Mouse (Mus musculus): ENCODE results near the gene Nxpe2. TPM values are rescaled to one million over a fixed set of nuclear protein-coding genes. Genes with fewer than 3 reads are reported as not detected.
"Not testable (repeated sequence)": the region's sequence is repeated elsewhere in the genome, so short reads cannot be mapped to it uniquely, and the experiment has no call there.

Nxpe2 gene
- polyA plus RNA-seq, 1 experiment from 2014 or later, result 2.1 TPM

DNA sequence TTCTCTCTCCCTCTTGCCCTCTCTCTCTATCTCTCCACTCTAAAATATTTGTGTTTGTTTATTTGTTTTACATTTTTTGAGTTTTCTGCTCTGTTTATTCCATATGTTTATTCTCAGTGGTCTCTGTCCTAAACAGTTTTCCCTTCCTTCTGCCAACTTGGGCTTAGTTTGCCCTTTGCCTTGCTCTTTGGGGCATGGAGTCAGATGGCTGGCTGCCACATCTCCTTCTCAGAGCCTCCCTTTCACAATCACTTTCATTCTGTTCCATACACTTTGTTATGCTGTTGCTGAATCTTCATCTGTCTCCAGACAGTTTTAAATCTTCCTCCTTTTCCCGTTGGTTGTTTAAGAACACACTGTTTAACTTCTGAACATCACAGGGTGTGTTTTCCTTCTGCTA lies 37.4 kb downstream of the Nxpe2 start:
- H3K9me3 ChIP-seq (replicated peaks; ENCODE audit: low read length), result no peaks in the 10 kb centered on the region
- H3K27me3 ChIP-seq (ENCODE audit: insufficient read depth, low read length), result no peaks in the 10 kb centered on the region
- no peak for TF ChIP-seq CTCF (IDR thresholded peaks at IDR 0.05; ENCODE audit: low read depth)
- no peak overlapping the region for H3K4me2 ChIP-seq (ENCODE audit: low read length)
- DNase-seq (ENCODE audit: low spot score), result no peak
- H3K27ac ChIP-seq, result no peak overlapping the region
- ATAC-seq (replicated peaks; ENCODE audit: low FRiP score, low read depth), result no peak
- H3K4me3 ChIP-seq (replicated peaks; ENCODE audit: low read depth, low read length), result no peak overlapping the region
- WGBS, result 68% methylated on average over 1 of the region's 1 CpGs
- H3K36me3 ChIP-seq (ENCODE audit: insufficient read depth, low read length), result no peaks in the 10 kb centered on the region
- H3K4me1 ChIP-seq (replicated peaks; ENCODE audit: insufficient read depth, low read length), result no peaks in the 10 kb centered on the region
- H3K9ac ChIP-seq (ENCODE audit: low read depth, low read length), result no peak overlapping the region

DNA sequence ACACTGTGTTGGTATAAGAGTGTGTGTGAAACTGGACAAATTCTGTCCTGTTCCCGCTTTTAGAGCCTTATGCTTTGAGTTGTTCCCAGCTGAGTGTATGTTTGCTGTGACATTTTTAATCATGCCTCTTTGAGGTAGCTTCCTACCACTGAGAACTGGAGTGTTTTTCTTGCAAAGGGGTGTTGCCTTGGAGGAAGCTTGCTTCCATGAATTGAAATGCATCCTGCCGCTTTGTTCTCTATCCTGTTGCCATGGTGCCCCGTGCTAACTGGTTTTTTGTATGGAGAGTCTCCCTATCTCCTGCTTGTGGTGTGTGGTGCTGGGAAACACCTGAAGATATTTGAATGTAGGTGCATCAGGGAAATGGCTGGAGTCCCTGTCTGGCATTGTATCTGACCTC lies 39.1 kb downstream of the Nxpe2 start:
- no peaks in the 10 kb centered on the region for H3K27me3 ChIP-seq (ENCODE audit: insufficient read depth, low read length)
- H3K4me2 ChIP-seq (ENCODE audit: low read length), result peak overlapping the region; percentile 21; the same call in 1 of the 2 replicates
- ATAC-seq (replicated peaks; ENCODE audit: low FRiP score, low read depth), result no peak
- H3K4me3 ChIP-seq (replicated peaks; ENCODE audit: low read depth, low read length), result no peak overlapping the region
- no peaks in the 10 kb centered on the region for H3K4me1 ChIP-seq (replicated peaks; ENCODE audit: insufficient read depth, low read length)
- no peak for TF ChIP-seq CTCF (IDR thresholded peaks at IDR 0.05; ENCODE audit: low read depth)
- no peak overlapping the region for H3K9ac ChIP-seq (ENCODE audit: low read depth, low read length)
- H3K27ac ChIP-seq, result peak overlapping the region; percentile 73
- 38% methylated on average over 3 of the region's 3 CpGs for WGBS
- DNase-seq (ENCODE audit: low spot score), result peak; percentile 39
- H3K9me3 ChIP-seq (replicated peaks; ENCODE audit: low read length), result no peaks in the 10 kb centered on the region
- H3K36me3 ChIP-seq (ENCODE audit: insufficient read depth, low read length), result no peaks in the 10 kb centered on the region

DNA sequence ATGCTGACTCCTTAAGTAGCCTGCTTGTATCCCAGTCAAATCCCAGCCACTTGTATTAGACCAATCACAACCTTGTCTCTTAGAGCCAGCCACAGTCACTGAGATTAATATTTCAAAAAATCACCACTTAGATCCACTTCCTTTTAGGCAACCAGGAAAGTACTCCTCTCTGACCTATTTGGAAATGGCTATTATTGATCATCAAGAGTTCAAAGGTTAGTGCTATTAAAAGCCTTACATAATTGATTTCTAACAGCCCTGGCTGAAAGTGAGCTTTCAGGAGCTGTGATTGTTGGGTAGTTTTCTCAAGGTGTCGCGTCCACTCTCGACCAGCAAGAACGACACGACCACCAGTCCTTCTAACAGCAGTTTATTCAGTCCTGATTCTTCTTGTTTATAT lies 42.0 kb downstream of the Nxpe2 start:
- 74% methylated on average over 5 of the region's 5 CpGs for WGBS
- ATAC-seq (replicated peaks; ENCODE audit: low FRiP score, low read depth) (no peak), DNase-seq (ENCODE audit: low spot score) (no peak)
- Histone ChIP-seq H3K36me3 (ENCODE audit: insufficient read depth, low read length) (no peaks in the 10 kb centered on the region), H3K9ac (ENCODE audit: low read depth, low read length) (no peak overlapping the region), H3K9me3 (replicated peaks; ENCODE audit: low read length) (no peaks in the 10 kb centered on the region), H3K27ac (no peak overlapping the region), H3K4me1 (replicated peaks; ENCODE audit: insufficient read depth, low read length) (no peaks in the 10 kb centered on the region), H3K27me3 (ENCODE audit: insufficient read depth, low read length) (no peaks in the 10 kb centered on the region), H3K4me2 (ENCODE audit: low read length) (no peak overlapping the region), H3K4me3 (replicated peaks; ENCODE audit: low read depth, low read length) (no peak overlapping the region)
- no peak for TF ChIP-seq CTCF (IDR thresholded peaks at IDR 0.05; ENCODE audit: low read depth)

DNA sequence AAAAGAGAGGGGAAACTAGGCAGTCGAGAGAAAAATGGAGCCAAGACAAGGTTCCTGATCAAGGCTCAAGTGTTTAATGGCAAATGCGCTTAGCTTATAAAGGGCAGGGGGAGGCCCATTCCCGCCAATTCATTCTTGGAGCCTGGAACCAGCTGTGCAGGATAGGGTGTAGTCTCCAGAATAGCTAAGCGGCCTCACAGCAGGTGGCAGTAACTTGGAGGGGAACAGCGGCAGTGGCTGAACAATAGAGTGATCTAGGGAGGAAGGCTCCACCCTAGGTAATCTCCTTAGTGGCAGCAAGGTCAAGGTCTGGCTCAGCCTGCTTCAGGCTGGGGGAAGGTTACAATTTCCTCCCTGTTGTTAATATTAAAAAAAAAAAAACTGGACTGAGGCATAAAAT lies 49.7 kb downstream of the Nxpe2 start:
- WGBS, result 51% methylated on average over 5 of the region's 5 CpGs
- DNase-seq (ENCODE audit: low spot score), result peak; percentile 14

DNA sequence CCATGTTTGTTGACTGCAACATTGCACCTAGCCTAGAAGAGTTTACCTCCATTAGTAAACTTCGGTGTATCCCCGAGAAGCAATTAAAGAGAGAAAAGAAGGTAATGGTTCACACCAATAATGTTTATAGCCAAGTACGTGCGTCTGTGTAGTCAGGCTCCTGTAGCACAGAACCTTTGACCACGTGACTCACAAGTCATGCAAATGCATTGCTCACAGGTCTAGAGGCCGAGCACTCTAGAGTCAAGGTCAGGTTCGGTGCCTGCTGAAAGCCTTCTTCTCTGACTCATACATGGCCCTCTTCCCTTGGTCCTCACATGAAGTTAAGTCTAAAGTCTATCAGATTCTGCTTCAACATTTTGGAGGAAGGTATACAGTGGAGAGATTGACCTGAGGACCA lies 54.3 kb downstream of the Nxpe2 start:
- Histone ChIP-seq H3K27me3 (ENCODE audit: insufficient read depth, low read length) (no peaks in the 10 kb centered on the region), H3K9me3 (replicated peaks; ENCODE audit: low read length) (no peaks in the 10 kb centered on the region), H3K4me2 (ENCODE audit: low read length) (no peak overlapping the region), H3K36me3 (ENCODE audit: insufficient read depth, low read length) (no peaks in the 10 kb centered on the region), H3K4me3 (replicated peaks; ENCODE audit: low read depth, low read length) (no peak overlapping the region), H3K4me1 (replicated peaks; ENCODE audit: insufficient read depth, low read length) (no peaks in the 10 kb centered on the region), H3K9ac (ENCODE audit: low read depth, low read length) (no peak overlapping the region), H3K27ac (no peak overlapping the region)
- no peak for TF ChIP-seq CTCF (IDR thresholded peaks at IDR 0.05; ENCODE audit: low read depth)
- no peak for ATAC-seq (replicated peaks; ENCODE audit: low FRiP score, low read depth)
- 82% methylated on average over 7 of the region's 7 CpGs for whole genome bisulfite sequencing
- DNase-seq (ENCODE audit: low spot score), result no peak

More for the DNA sequence above, 49.7 kb downstream of the Nxpe2 start:
- not testable (repeated sequence) for ATAC-seq (replicated peaks; ENCODE audit: low FRiP score, low read depth); H3K27me3 ChIP-seq (ENCODE audit: insufficient read depth, low read length); H3K4me1 ChIP-seq (replicated peaks; ENCODE audit: insufficient read depth, low read length); H3K9me3 ChIP-seq (replicated peaks; ENCODE audit: low read length); H3K27ac ChIP-seq; H3K4me2 ChIP-seq (ENCODE audit: low read length); H3K4me3 ChIP-seq (replicated peaks; ENCODE audit: low read depth, low read length); H3K36me3 ChIP-seq (ENCODE audit: insufficient read depth, low read length); H3K9ac ChIP-seq (ENCODE audit: low read depth, low read length)

DNA sequence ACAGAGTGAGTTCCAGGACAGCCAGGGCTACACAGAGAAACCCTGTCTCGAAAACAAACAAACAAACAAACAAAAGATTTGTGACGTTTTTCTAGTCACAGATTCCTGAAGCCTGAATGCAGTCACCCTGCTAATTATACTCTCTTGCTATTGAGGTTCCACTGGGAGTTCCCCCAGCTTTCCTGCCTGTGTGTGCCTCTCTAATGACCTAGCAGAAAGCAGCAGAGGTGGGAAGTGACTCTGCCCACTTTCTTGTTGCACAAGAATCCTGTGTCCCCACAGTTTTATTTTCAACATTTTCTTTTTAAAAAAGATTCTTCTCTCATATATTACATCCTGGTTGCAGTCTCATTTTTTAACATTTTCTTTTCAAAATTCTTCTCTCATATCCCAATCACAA lies 58.5 kb downstream of the Nxpe2 start:
- DNase-seq (ENCODE audit: low spot score) (no peak), ATAC-seq (replicated peaks; ENCODE audit: low FRiP score, low read depth) (no peak)
- H3K27ac ChIP-seq, result no peak overlapping the region
- no peaks in the 10 kb centered on the region for H3K36me3 ChIP-seq (ENCODE audit: insufficient read depth, low read length)
- no peak overlapping the region for H3K4me3 ChIP-seq (replicated peaks; ENCODE audit: low read depth, low read length)
- TF ChIP-seq CTCF (IDR thresholded peaks at IDR 0.05; ENCODE audit: low read depth), result no peak
- H3K27me3 ChIP-seq (ENCODE audit: insufficient read depth, low read length), result no peaks in the 10 kb centered on the region
- H3K4me2 ChIP-seq (ENCODE audit: low read length), result no peak overlapping the region
- WGBS, result 64% methylated on average over 2 of the region's 2 CpGs
- no peaks in the 10 kb centered on the region for H3K4me1 ChIP-seq (replicated peaks; ENCODE audit: insufficient read depth, low read length)
- no peak overlapping the region for H3K9ac ChIP-seq (ENCODE audit: low read depth, low read length)
- H3K9me3 ChIP-seq (replicated peaks; ENCODE audit: low read length), result no peaks in the 10 kb centered on the region

DNA sequence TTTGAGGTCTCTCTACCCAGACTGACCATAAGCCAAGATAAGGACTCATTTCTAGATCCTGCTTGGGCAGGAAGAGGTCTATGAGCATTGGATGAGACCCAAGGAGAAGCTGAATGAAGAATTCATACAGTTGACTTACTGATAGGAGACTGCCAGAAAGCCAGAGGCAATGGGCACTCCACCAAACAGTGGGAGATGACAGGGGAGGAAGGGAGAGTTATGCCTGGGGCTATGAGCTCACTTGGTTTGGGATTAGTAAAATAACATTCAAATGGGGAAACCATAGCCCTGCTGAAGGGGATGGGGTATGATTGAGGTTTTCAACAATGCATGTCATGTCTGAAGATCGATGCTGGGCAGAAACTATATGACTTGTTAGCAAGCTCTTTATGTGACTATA lies 63.0 kb downstream of the Nxpe2 start:
- 97% methylated on average over 1 of the region's 1 CpGs for WGBS
- DNase-seq (ENCODE audit: low spot score), result no peak
- no peaks in the 10 kb centered on the region for H3K9me3 ChIP-seq (replicated peaks; ENCODE audit: low read length)

More for the DNA sequence above, 63.0 kb downstream of the Nxpe2 start:
- Histone ChIP-seq H3K4me2 (ENCODE audit: low read length) (no peak overlapping the region), H3K27ac (no peak overlapping the region), H3K27me3 (ENCODE audit: insufficient read depth, low read length) (no peaks in the 10 kb centered on the region), H3K4me3 (replicated peaks; ENCODE audit: low read depth, low read length) (no peak overlapping the region), H3K9ac (ENCODE audit: low read depth, low read length) (no peak overlapping the region), H3K36me3 (ENCODE audit: insufficient read depth, low read length) (no peaks in the 10 kb centered on the region), H3K4me1 (replicated peaks; ENCODE audit: insufficient read depth, low read length) (no peaks in the 10 kb centered on the region)
- no peak for ATAC-seq (replicated peaks; ENCODE audit: low FRiP score, low read depth)
- TF ChIP-seq CTCF (IDR thresholded peaks at IDR 0.05; ENCODE audit: low read depth), result no peak

All from kidney, postnatal 0 days (tissue).